Mouse (Mus musculus) cortical plate, adult 2 months (tissue): ENCODE results near the gene Cpa5.

ENCODE experiments used
- CTCF ChIP-seq: fragments of 200-500 bp; IDR thresholded peaks from 2 replicates; pipeline ENCODE4 v1.5.1; 2011; ENCODE audit warnings: mild to moderate bottlenecking, control low read depth, low read length; ENCODE audit not compliant: insufficient read depth; ENCODE audit errors: extremely low read depth
- POLR2A ChIP-seq: fragments of 200-500 bp; IDR thresholded peaks from 2 replicates; pipeline ENCODE4 v1.6.1; 2011; ENCODE audit warnings: mild to moderate bottlenecking, low read length, control low read depth; ENCODE audit not compliant: insufficient read depth; ENCODE audit errors: extremely low read depth

GRCm38 (mm10) chr6:30576477-30577203 lies 34.2 kb upstream of the Cpa5 start:
- TF ChIP-seq CTCF (no peak), POLR2A (no peak)
